Mouse (Mus musculus) midbrain, embryonic 16.5 days (tissue): ENCODE measurements around the gene March4. TPM values are rescaled to one million over a fixed set of nuclear protein-coding genes. Genes with fewer than 3 reads are reported as not detected.

ENCODE experiments used
- ATAC-seq: fragments of 200-750 bp; cut with Nextera tagmentation; 2 replicates; pipeline ENCODE4 v1.8.0; 2017; ENCODE audit warnings: moderate TSS enrichment
- H3K27ac ChIP-seq: fragments of 300-500 bp; sonication (generic); 2 replicates; pipeline ENCODE4 v1.5.1; 2014; ENCODE audit warnings: mild to moderate bottlenecking, low read length, mixed read lengths
- H3K27me3 ChIP-seq: fragments of 300-500 bp; sonication (generic); 2 replicates; pipeline ENCODE4 v1.6.1; 2014; ENCODE audit warnings: low read depth, low read length, mixed read lengths; ENCODE audit not compliant: control insufficient read depth, insufficient read depth
- H3K36me3 ChIP-seq: fragments of 300-500 bp; sonication (generic); 2 replicates; pipeline ENCODE4 v1.6.1; 2014; ENCODE audit warnings: mild to moderate bottlenecking, low read length, moderate library complexity, mixed read lengths; ENCODE audit not compliant: control insufficient read depth, insufficient read depth
- H3K4me1 ChIP-seq: fragments of 300-500 bp; sonication (generic); 2 replicates; pipeline ENCODE4 v1.6.1; 2014; ENCODE audit warnings: mild to moderate bottlenecking, low read length, mixed read lengths; ENCODE audit not compliant: control insufficient read depth, insufficient read depth
- H3K4me2 ChIP-seq: fragments of 300-500 bp; sonication (generic); 2 replicates; pipeline ENCODE4 v1.6.1; 2014; ENCODE audit warnings: mild to moderate bottlenecking, low read length, mixed read lengths
- H3K4me3 ChIP-seq: fragments of 300-500 bp; sonication (generic); 2 replicates; pipeline ENCODE4 v1.5.1; 2014; ENCODE audit warnings: low read depth, mild to moderate bottlenecking, low read length, moderate library complexity, mixed read lengths
- H3K9ac ChIP-seq: fragments of 300-500 bp; sonication (generic); 2 replicates; pipeline ENCODE4 v1.6.1; 2014; ENCODE audit warnings: low read depth, low read length, mixed read lengths
- H3K9me3 ChIP-seq: fragments of 300-500 bp; sonication (generic); replicated peaks from 2 replicates; pipeline ENCODE4 v1.6.1; 2014; ENCODE audit warnings: mild to moderate bottlenecking, low read length, mixed read lengths; ENCODE audit not compliant: control insufficient read depth, poor library complexity, severe bottlenecking
- WGBS: fragments of 180-500 bp; shearing (Covaris S2); extraction: QIAGEN DNeasy Blood & Tissue Kit; methylation state at CpG from one replicate; pipeline ENCODE4 v1.1.7; 2014; 5-methylcytosine and 5-hydroxymethylcytosine counted together
- polyA plus RNA-seq: library from polyadenylated mRNA; unstranded; fragments of >200 nt; fragmentation: Nextera tagmentation; extraction: Ambion mirVana; gene quantifications from 2 replicates; pipeline ENCODE4 v1.2.1, GENCODE M21; 2015

Gene March4
- polyA plus RNA-seq: 7.9 and 8.0 TPM in 2 replicates

- under 1% methylated on average over 41 of the region's 41 CpGs for WGBS
- Histone ChIP-seq H3K36me3 (no peaks in the 10 kb centered on the region), H3K9ac (peak within 1 kb of the TSS; percentile 86), H3K4me2 (peak within 1 kb of the TSS; percentile 88), H3K27me3 (no peaks in the 10 kb centered on the region), H3K9me3 (no peaks in the 10 kb centered on the region), H3K27ac (peak within 1 kb of the TSS; percentile 90), H3K4me3 (peak within 1 kb of the TSS; percentile 70), H3K4me1 (peaks cover 38% of the 10 kb centered on the region)
- peak; percentile 82 for ATAC-seq
Measured at GRCm38 (mm10) chr1:72536611-72537351, at the start of gene March4. Gene March4, minus strand, starts transcription at chr1:72536930.

GRCm38 (mm10) chr1:72585971-72586875 lies 49.5 kb upstream of the March4 start:
- Histone ChIP-seq H3K4me2 (no peak overlapping the region), H3K9me3 (no peaks in the 10 kb centered on the region), H3K4me3 (no peak overlapping the region), H3K27ac (no peak overlapping the region), H3K27me3 (no peaks in the 10 kb centered on the region), H3K36me3 (peaks cover 9% of the 10 kb centered on the region), H3K4me1 (peaks cover 19% of the 10 kb centered on the region), H3K9ac (no peak overlapping the region)
- ATAC-seq: no peak
- WGBS: 84% methylated on average over 17 of the region's 17 CpGs

DNA sequence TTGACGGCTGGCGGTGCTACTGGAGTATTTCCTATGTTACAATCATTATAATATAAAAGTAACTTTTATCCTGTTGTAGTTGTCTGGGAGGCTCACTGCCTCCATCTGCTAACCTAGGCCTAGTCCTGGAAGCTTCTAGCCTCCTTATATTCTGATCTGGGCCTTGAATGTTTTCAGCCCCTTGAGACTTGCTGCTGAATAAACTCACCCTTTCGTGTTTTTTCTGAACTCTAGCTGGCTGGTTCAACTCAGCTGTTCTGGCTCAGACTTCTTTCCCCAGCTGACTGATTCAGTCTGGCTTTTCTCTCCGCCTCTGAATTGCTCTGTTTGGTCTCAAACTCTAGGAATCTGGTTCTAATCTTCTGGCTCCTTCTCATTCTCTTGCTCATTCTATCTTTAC lies 47.2 kb upstream of the March4 start:
- no peak for ATAC-seq
- H3K9ac ChIP-seq: peak overlapping the region; percentile 78
- WGBS: 62% methylated on average over 4 of the region's 4 CpGs
- no peaks in the 10 kb centered on the region for H3K9me3 ChIP-seq
- H3K4me2 ChIP-seq: peak overlapping the region; percentile 73
- H3K36me3 ChIP-seq: peaks cover 9% of the 10 kb centered on the region
- H3K4me1 ChIP-seq: peaks cover 19% of the 10 kb centered on the region
- peak overlapping the region; percentile 95 for H3K27ac ChIP-seq
- H3K27me3 ChIP-seq: no peaks in the 10 kb centered on the region
- peak overlapping the region; percentile 66 for H3K4me3 ChIP-seq

- no peaks in the 10 kb centered on the region for H3K9me3 ChIP-seq
- WGBS: under 1% methylated on average over 25 of the region's 25 CpGs
Measured at GRCm38 (mm10) chr1:72582947-72583731, 46.4 kb upstream of the March4 start, which contains the start of gene Smarcal1. Gene Smarcal1, plus strand, starts transcription at chr1:72583251.

DNA sequence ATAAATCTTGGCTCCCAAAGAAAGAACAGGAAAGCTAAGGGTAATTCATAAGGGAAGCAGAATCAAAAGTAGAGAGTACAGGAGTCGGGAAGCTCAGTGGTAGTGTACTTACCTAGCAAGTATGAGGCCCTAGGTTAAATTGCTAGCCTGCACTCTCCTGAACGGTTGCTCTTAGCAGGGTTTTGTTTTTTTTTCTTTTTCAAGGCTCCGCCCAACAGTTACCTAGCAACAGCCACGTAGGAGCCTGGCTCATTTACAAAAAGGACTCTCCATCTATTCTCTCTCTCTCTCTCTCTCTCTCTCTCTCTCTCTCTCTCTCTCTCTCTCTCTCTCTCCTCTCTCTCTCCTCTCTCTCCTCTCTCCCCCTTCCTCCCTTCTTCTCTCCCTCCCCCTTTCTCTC lies 42.1 kb upstream of the March4 start:
- H3K4me1 ChIP-seq: peaks cover 22% of the 10 kb centered on the region
- H3K9ac ChIP-seq: no peak overlapping the region
- no peak overlapping the region for H3K27ac ChIP-seq
- H3K4me2 ChIP-seq: no peak overlapping the region
- no peaks in the 10 kb centered on the region for H3K9me3 ChIP-seq
- 25% methylated on average over 4 of the region's 4 CpGs for WGBS
- no peak overlapping the region for H3K4me3 ChIP-seq
- H3K36me3 ChIP-seq: no peaks in the 10 kb centered on the region
- no peak for ATAC-seq
- no peaks in the 10 kb centered on the region for H3K27me3 ChIP-seq

More at GRCm38 (mm10) chr1:72582947-72583731, 46.4 kb upstream of the March4 start, which contains the start of gene Smarcal1:
- Histone ChIP-seq H3K4me2 (peak within 1 kb of the TSS; percentile 73), H3K27ac (peak within 1 kb of the TSS; percentile 95), H3K36me3 (peaks cover 9% of the 10 kb centered on the region), H3K27me3 (no peaks in the 10 kb centered on the region), H3K9ac (peak within 1 kb of the TSS; percentile 78), H3K4me3 (peak within 1 kb of the TSS; percentile 66), H3K4me1 (peaks cover 23% of the 10 kb centered on the region)
- ATAC-seq: peak; percentile 99

DNA sequence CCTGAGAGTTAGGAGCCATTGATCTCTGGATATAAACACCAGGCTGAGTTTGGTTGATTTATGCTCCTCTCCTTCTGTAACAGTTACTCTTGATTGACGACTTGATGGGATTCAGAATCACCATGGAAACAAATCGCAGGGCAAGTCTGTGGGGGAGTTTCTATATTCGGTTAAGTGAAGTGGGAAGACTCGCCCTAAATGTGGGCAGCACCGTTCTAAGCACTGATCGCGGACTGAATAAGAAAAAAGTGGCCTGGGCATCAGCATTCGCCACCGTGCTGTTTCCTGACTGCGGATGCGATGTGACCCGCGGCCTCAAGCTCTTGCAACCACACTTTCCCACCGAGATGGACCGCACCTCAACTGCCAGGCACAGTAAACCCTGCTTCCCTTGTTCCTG lies 41.6 kb upstream of the March4 start:
- no peak for ATAC-seq
- peak overlapping the region; percentile 0; the same call in 1 of the 2 replicates for H3K4me2 ChIP-seq

GRCm38 (mm10) chr1:72577481-72577922 lies 40.8 kb upstream of the March4 start:
- ATAC-seq: peak; percentile 34; the same call in 1 of the 2 replicates
- no peak overlapping the region for H3K4me3 ChIP-seq
- no peaks in the 10 kb centered on the region for H3K9me3 ChIP-seq
- H3K27ac ChIP-seq: no peak overlapping the region; the same call in 1 of the 2 replicates
- peaks cover 18% of the 10 kb centered on the region for H3K4me1 ChIP-seq
- H3K36me3 ChIP-seq: no peaks in the 10 kb centered on the region
- H3K4me2 ChIP-seq: peak overlapping the region; percentile 32
- no peak overlapping the region for H3K9ac ChIP-seq
- WGBS: 2% methylated on average over 12 of the region's 12 CpGs
- no peaks in the 10 kb centered on the region for H3K27me3 ChIP-seq

More for the DNA sequence above, 41.6 kb upstream of the March4 start:
- Histone ChIP-seq H3K9me3 (no peaks in the 10 kb centered on the region), H3K27me3 (no peaks in the 10 kb centered on the region), H3K36me3 (no peaks in the 10 kb centered on the region), H3K27ac (no peak overlapping the region), H3K9ac (no peak overlapping the region), H3K4me3 (no peak overlapping the region), H3K4me1 (peaks cover 19% of the 10 kb centered on the region)
- WGBS: 29% methylated on average over 15 of the region's 15 CpGs

- no peak overlapping the region for H3K4me2 ChIP-seq
- H3K4me3 ChIP-seq: no peak overlapping the region
- H3K4me1 ChIP-seq: peaks cover 16% of the 10 kb centered on the region
- no peak overlapping the region for H3K27ac ChIP-seq
- no peak overlapping the region for H3K9ac ChIP-seq
- no peaks in the 10 kb centered on the region for H3K36me3 ChIP-seq
- H3K9me3 ChIP-seq: no peaks in the 10 kb centered on the region
- H3K27me3 ChIP-seq: no peaks in the 10 kb centered on the region
- ATAC-seq: no peak
- 58% methylated on average over 4 of the region's 4 CpGs for WGBS
Measured at GRCm38 (mm10) chr1:72575121-72575520, 38.4 kb upstream of the March4 start.
